Mouse (Mus musculus) CH12.LX (cell line): ENCODE measurements around the gene Atad1. TPM values are rescaled to one million over a fixed set of nuclear protein-coding genes. Genes with fewer than 3 reads are reported as not detected.
A peak's percentile ranks its signal among the peaks of the same experiment; 100 is the strongest.

Experiments used
- DNase-seq: peaks from one replicate; pipeline ENCODE4 v3.0.0-alpha.2; 2013; ENCODE audit errors: extremely low read depth
- H3K27ac ChIP-seq: 2 replicates; pipeline ENCODE4 v1.5.1; 2012; ENCODE audit warnings: low read depth, mild to moderate bottlenecking, control low read depth, moderate library complexity; ENCODE audit not compliant: insufficient read depth
- H3K27me3 ChIP-seq: replicated peaks from 2 replicates; pipeline ENCODE3; 2012; ENCODE audit warnings: inconsistent platforms
- H3K36me3 ChIP-seq, 2 experiments: replicated peaks in 1 of 2; 2 replicates each; pipeline versions ENCODE3 to v1.6.1; 2012; ENCODE audit warnings: inconsistent platforms in 1 of 2, low read length in 1 of 2, mild to moderate bottlenecking in 1 of 2, mixed read lengths in 1 of 2, moderate library complexity in 1 of 2; ENCODE audit not compliant: control insufficient read depth in 1 of 2, insufficient read depth in 1 of 2
- H3K4me1 ChIP-seq, 2 experiments: 2 replicates each; pipeline ENCODE4 v1.6.1; 2012; ENCODE audit warnings: inconsistent platforms in 1 of 2, moderate library complexity in 1 of 2; ENCODE audit not compliant: insufficient read depth in 2 of 2, control insufficient read depth in 1 of 2
- H3K4me2 ChIP-seq: 2 replicates; pipeline ENCODE4 v1.6.1; 2012; ENCODE audit warnings: low read depth, mild to moderate bottlenecking, control low read depth; ENCODE audit not compliant: poor library complexity, insufficient read depth, severe bottlenecking
- H3K4me3 ChIP-seq, 3 experiments: fragments of 150-350 bp in 1 of 3; sonication (generic) in 1 of 3; replicated peaks in 1 of 3; 2 replicates each; pipeline versions ENCODE3 to v1.5.1; 2011 to 2012; ENCODE audit warnings: low read depth in 2 of 3, low read length in 2 of 3, mild to moderate bottlenecking in 2 of 3, moderate library complexity in 2 of 3, control low read depth in 1 of 3, improper control_type of control experiment in 1 of 3, inconsistent platforms in 1 of 3, mixed read lengths in 1 of 3; ENCODE audit not compliant: poor library complexity in 1 of 3
- H3K79me2 ChIP-seq: replicated peaks from 2 replicates; pipeline ENCODE4 v1.6.1; 2012; ENCODE audit warnings: mild to moderate bottlenecking, moderate library complexity; ENCODE audit not compliant: control insufficient read depth, poor library complexity, insufficient read depth, severe bottlenecking; ENCODE audit errors: extremely low read depth
- H3K9ac ChIP-seq: 2 replicates; pipeline ENCODE4 v1.6.1; 2012; ENCODE audit warnings: low read depth, mild to moderate bottlenecking, control low read depth, moderate library complexity; ENCODE audit not compliant: insufficient read depth
- H3K9me3 ChIP-seq: replicated peaks from 2 replicates; pipeline ENCODE3; 2012; ENCODE audit warnings: low read length, inconsistent platforms, mixed read lengths
- CHD1 ChIP-seq: IDR thresholded peaks from 2 replicates; pipeline ENCODE4 v1.6.1; 2012; ENCODE audit warnings: low read depth, low read length, improper control_type of control experiment, inconsistent platforms
- CHD2 ChIP-seq: IDR thresholded peaks from 2 replicates; pipeline ENCODE4 v1.6.1; 2011; ENCODE audit warnings: low read length, improper control_type of control experiment
- CTCF ChIP-seq, 2 experiments: IDR thresholded peaks in 1 of 2; conservative IDR thresholded peaks in 1 of 2; 2 replicates each; pipeline ENCODE4 v1.5.1; 2011 to 2012; ENCODE audit warnings: low read depth in 2 of 2, low read length in 2 of 2, improper control_type of control experiment in 1 of 2, inconsistent platforms in 1 of 2, mild to moderate bottlenecking in 1 of 2, moderate library complexity in 1 of 2
- E2F4 ChIP-seq: IDR thresholded peaks from 2 replicates; pipeline ENCODE4 v1.6.1; 2011; ENCODE audit warnings: low read depth, low read length, improper control_type of control experiment; ENCODE audit not compliant: insufficient replicate concordance
- ETS1 ChIP-seq: conservative IDR thresholded peaks from 2 replicates; pipeline ENCODE4 v1.6.1; 2012; ENCODE audit warnings: low read depth, mild to moderate bottlenecking, inconsistent platforms, low read length, improper control_type of control experiment, moderate library complexity
- IRF4 ChIP-seq: IDR thresholded peaks from 2 replicates; pipeline ENCODE4 v1.6.1; 2014; ENCODE audit warnings: low read depth, mild to moderate bottlenecking, inconsistent platforms, low read length, improper control_type of control experiment
- JUN ChIP-seq: IDR thresholded peaks from 2 replicates; pipeline ENCODE4 v1.6.1; 2011; ENCODE audit warnings: low read depth, mild to moderate bottlenecking, low read length, improper control_type of control experiment, moderate library complexity; ENCODE audit not compliant: insufficient read depth
- JUND ChIP-seq: conservative IDR thresholded peaks from 2 replicates; pipeline ENCODE4 v1.6.1; 2011; ENCODE audit warnings: low read depth, low read length, improper control_type of control experiment
- KAT2A ChIP-seq: IDR thresholded peaks from 2 replicates; pipeline ENCODE4 v1.6.1; 2012; ENCODE audit warnings: low read length, improper control_type of control experiment, inconsistent platforms; ENCODE audit not compliant: insufficient replicate concordance
- MAZ ChIP-seq: IDR thresholded peaks from 2 replicates; pipeline ENCODE4 v1.6.1; 2012; ENCODE audit warnings: low read depth, mild to moderate bottlenecking, inconsistent platforms, low read length, improper control_type of control experiment, moderate library complexity
- PAX5 ChIP-seq: IDR thresholded peaks from 2 replicates; pipeline ENCODE4 v1.6.1; 2012; ENCODE audit warnings: low read length, inconsistent platforms, mixed read lengths
- USF1 ChIP-seq: IDR thresholded peaks from 2 replicates; pipeline ENCODE4 v1.6.1; 2014; ENCODE audit warnings: low read depth, mild to moderate bottlenecking, inconsistent platforms, low read length, improper control_type of control experiment
- USF2 ChIP-seq: conservative IDR thresholded peaks from 2 replicates; pipeline ENCODE4 v1.6.1; 2011; ENCODE audit warnings: low read depth, low read length, improper control_type of control experiment
- ZKSCAN1 ChIP-seq: IDR thresholded peaks from 2 replicates; pipeline ENCODE4 v1.6.1; 2012; ENCODE audit warnings: low read depth, inconsistent platforms, low read length, improper control_type of control experiment, borderline replicate concordance
- ZMIZ1 ChIP-seq: IDR thresholded peaks from 2 replicates; pipeline ENCODE4 v1.6.1; 2012; ENCODE audit warnings: low read depth, mild to moderate bottlenecking, inconsistent platforms, low read length, improper control_type of control experiment
- dilution Hi-C: fragments of 300-500 bp; cut with MboI; formaldehyde crosslinking; loops from 2 replicates; pipeline ENCODE4 v1.14.3; 2020; ENCODE audit warnings: low sequenced_read_pairs; ENCODE audit not compliant: extremely low pct_unique_long_range_greater_than_20kb, extremely low pct_ligation_motif_present
- in situ Hi-C: fragments of 300-500 bp; cut with MboI; formaldehyde crosslinking; loops from 3 replicates; pipeline ENCODE4 v1.14.3; 2019; ENCODE audit warnings: low sequenced_read_pairs, low pct_ligation_motif_present, low pct_unique_long_range_greater_than_20kb, mixed read lengths
- polyA plus RNA-seq: library from polyadenylated mRNA; unstranded; fragments of >175 nt; gene quantifications from 2 replicates; pipeline ENCODE4 v1.2.1, GENCODE M21; 2012; ENCODE audit warnings: low read depth; ENCODE audit not compliant: insufficient read length
- total RNA-seq, 2 experiments: library from RNA; depleted of rRNA; stranded (reverse); fragments of 300-350 nt in 1 of 2; fragments of >200 nt in 1 of 2; gene quantifications; 2 replicates each; pipeline ENCODE4 v1.2.3; 2012 to 2014

The Atad1 gene
- total and polyA plus RNA-seq, 3 experiments: 78.5 to 268 (median 103) TPM

DNA sequence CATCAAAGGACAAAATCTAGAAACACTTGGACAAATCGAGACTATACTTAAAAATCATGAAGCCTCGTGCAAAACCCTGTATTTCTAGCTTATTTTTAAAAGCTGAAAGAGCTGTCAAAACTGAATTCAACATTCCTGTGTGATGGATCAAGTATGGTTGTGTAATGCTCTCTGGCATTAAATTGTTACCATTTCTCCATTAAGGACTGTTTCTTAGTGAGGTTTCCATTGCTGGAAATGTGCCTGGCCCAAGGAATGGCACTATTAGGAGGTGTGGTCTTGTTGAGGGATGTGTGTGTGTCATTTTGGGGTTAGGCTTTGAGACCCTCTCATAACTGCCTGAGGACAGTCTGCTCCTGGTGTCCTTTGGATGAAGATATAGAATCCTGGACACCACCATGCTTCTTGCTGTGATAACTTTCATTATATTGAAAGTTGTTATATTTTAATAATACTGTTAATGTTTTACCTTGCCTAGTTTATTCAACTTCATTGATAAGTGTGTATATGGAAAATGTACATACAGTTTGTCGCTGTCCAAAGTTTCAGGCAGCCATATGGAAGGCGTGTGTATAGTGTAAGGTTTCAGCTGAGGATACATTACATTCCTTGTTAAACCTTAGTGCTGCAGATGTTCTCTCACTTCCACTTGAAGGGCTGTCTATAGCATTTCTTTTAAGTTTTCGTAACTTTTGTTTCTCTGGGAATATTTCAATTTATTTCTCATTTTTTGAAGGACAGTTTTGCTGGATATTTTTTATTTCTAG, 41.9 kb upstream of the Atad1 start:
- TF ChIP-seq ETS1: no peak
- no peak overlapping the region for H3K27ac ChIP-seq

DNA sequence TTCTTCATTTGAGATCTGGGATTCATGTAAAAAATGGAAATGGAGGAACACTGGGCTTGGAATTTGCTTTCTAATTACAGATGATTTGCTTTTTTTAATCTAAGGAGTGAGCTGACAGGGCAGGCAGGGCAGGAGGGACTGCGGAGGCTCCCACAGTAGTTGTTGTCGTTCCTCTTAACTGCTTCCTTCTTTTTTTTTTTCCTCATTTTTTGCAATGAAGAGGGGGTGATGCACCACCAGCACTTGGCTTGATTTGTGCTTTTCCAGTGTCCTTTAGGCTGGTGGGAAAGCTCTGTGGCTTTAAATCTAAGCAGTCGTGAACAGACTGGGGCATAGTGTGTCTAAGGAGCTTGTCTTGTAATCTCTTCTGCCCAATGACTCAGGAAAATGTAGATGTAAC, 39.5 kb upstream of the Atad1 start:
- dilution Hi-C loops: no loop called here
- no peak for TF ChIP-seq E2F4
- TF ChIP-seq USF2: no peak
- no peak for TF ChIP-seq JUN
- TF ChIP-seq IRF4: no peak
- TF ChIP-seq KAT2A: no peak

More for the DNA sequence above, 41.9 kb upstream of the Atad1 start:
- no peaks in the 10 kb centered on the region for H3K27me3 ChIP-seq
- DNase-seq: no peak
- dilution Hi-C loops (no loop called here), in situ Hi-C loops (no loop called here)
- no peak overlapping the region for H3K4me3 ChIP-seq
- H3K4me1 ChIP-seq: peaks cover 3 to 49% of the 10 kb centered on the region in 2 experiments; a peak in 3 of 4 replicates
- no peak overlapping the region for H3K4me2 ChIP-seq
- peaks cover 19 to 53% of the 10 kb centered on the region in 2 experiments for H3K36me3 ChIP-seq
- no peaks in the 10 kb centered on the region for H3K9me3 ChIP-seq
- peaks cover 70% of the 10 kb centered on the region for H3K79me2 ChIP-seq
- H3K9ac ChIP-seq: no peak overlapping the region

DNA sequence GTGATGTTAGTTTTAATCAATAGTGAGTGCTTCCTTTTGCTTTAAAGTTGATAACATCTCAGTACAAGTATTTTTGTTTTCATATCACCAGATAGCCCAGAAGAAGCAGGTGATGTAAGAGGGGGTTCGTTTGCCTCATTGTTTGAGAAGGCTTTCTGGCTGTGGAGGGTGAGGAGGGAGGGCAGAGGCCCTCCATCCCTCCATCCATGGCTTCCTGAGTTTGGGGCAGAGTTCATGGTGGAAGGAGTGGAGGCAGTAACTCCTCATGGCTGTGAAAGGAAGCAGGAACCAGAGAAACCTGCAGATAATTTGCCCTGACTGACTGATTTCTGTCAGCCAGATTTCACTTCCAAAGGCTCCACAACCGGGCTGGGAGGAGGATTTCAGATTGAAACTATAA, 38.8 kb upstream of the Atad1 start:
- no peaks in the 10 kb centered on the region for H3K9me3 ChIP-seq
- H3K4me1 ChIP-seq: peaks cover 3 to 37% of the 10 kb centered on the region in 2 experiments; a peak in 3 of 4 replicates
- TF ChIP-seq CHD2: no peak
- no peak for TF ChIP-seq USF1
- no peak for TF ChIP-seq CTCF (conservative IDR thresholded peaks at IDR 0.05 in 1 of 2, IDR thresholded peaks at IDR 0.05 in 1 of 2; ENCODE audit: low read depth in 2 of 2, low read length in 2 of 2)
- TF ChIP-seq JUND: no peak
- TF ChIP-seq PAX5: no peak
- no peak for TF ChIP-seq ZKSCAN1
- no peak for TF ChIP-seq CHD1
- no peak for TF ChIP-seq MAZ
- no peak for TF ChIP-seq USF2
- no peak for TF ChIP-seq ZMIZ1
- DNase-seq: no peak
- dilution Hi-C loops: no loop called here
- peaks cover 68% of the 10 kb centered on the region for H3K79me2 ChIP-seq
- H3K27ac ChIP-seq: no peak overlapping the region
- H3K4me2 ChIP-seq: no peak overlapping the region
- in situ Hi-C loops: no loop called here
- peaks cover 18 to 48% of the 10 kb centered on the region in 2 experiments for H3K36me3 ChIP-seq
- H3K4me3 ChIP-seq: no peak overlapping the region
- no peaks in the 10 kb centered on the region for H3K27me3 ChIP-seq
- H3K9ac ChIP-seq: peak overlapping the region; percentile 69; the same call in 1 of the 2 replicates

More for the DNA sequence above, 39.5 kb upstream of the Atad1 start:
- DNase-seq: no peak
- Histone ChIP-seq H3K9ac (no peak overlapping the region), H3K27me3 (no peaks in the 10 kb centered on the region), H3K79me2 (peaks cover 70% of the 10 kb centered on the region), H3K36me3 (peaks cover 19 to 48% of the 10 kb centered on the region in 2 experiments), H3K4me1 (peaks cover 3 to 40% of the 10 kb centered on the region in 2 experiments; a peak in 3 of 4 replicates), H3K27ac (no peak overlapping the region), H3K4me2 (no peak overlapping the region), H3K4me3 (no peak overlapping the region), H3K9me3 (no peaks in the 10 kb centered on the region)
- in situ Hi-C loops: no loop called here
